Mouse (Mus musculus): ENCODE measurements around the gene Col23a1.
"Not testable (repeated sequence)": the region's sequence is repeated elsewhere in the genome, so short reads cannot be mapped to it uniquely, and the experiment has no call there.

Gene Col23a1

GRCm38 (mm10) chr11:51328387-51328942 is 38.7 kb downstream of the Col23a1 start:
- no peak for DNase-seq (ENCODE audit: low read depth, low spot score)

GRCm38 (mm10) chr11:51329837-51330714 is 40.4 kb downstream of the Col23a1 start:
- DNase-seq (ENCODE audit: low read depth, low spot score), result no peak

GRCm38 (mm10) chr11:51334017-51334416 is 44.3 kb downstream of the Col23a1 start:
- no peak for DNase-seq (ENCODE audit: low read depth, low spot score)

GRCm38 (mm10) chr11:51337585-51337984 is 47.9 kb downstream of the Col23a1 start:
- no peak for DNase-seq (ENCODE audit: low read depth, low spot score)

DNA sequence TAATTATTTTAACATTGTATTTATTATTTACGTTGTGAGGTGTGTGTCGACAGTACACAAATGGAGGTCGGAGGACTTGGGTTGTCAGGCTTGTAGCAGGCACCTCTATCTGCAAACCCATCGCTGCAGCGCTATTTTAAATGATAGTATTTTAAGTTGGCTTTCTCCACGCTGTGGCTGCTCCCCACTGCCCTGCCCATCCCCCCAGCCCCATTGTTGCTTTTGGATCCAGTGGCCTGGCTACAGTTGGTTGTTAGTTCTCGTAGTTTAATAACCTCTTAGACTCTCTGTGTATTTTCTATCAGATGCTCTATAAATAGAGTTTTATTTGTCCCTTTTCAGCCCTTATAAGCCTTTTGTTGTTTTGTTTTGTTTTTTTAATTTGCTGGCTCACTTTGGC is 48.7 kb downstream of the Col23a1 start:
- no peak for DNase-seq (ENCODE audit: low read depth, low spot score)

DNA sequence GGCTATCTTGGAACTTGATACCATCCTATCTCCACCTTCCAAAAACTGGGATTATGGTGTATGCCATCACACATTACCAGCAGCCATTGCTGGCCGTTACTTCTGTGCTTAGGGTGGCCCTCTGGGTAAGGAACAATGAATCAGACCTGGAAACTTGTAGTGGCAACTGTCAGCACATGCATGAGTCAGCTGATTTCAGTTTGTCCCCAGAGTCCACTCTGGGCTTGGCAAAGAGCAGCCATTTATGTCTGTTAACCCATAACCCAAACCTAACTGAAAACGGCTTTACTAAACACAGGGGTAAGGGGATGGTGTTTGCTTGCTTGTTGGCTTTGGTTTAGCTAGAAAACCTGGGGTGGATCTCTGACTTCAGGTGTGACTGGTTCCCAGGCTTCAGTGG is 51.4 kb downstream of the Col23a1 start:
- no peak for DNase-seq (ENCODE audit: low read depth, low spot score)

DNA sequence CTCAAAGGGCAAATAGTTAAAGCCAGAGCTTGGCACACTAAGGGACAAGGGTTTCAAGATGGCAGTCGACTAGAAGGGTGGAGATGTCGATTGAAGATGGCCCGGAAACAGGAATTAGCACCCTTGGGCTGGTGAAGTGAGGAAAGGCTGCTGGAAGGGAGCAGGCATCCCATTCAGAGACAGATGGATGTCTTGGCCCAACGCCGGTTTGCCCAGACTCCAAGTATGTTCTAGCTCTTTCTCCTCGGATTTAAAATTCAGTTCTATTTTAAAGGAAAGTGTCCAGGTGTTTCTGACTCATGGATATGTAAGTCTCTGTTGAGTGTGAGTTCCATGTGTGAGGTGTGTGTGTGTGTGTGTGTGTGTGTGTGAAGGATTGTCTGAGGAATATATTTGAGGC is 53.1 kb downstream of the Col23a1 start:
- no peak for DNase-seq (ENCODE audit: low read depth, low spot score)

- DNase-seq (ENCODE audit: low read depth, low spot score), result no peak
Observed at GRCm38 (mm10) chr11:51343312-51343711, 53.6 kb downstream of the Col23a1 start.

- no peak for DNase-seq (ENCODE audit: low read depth, low spot score)
Observed at GRCm38 (mm10) chr11:51343728-51344289, 54.1 kb downstream of the Col23a1 start.

- DNase-seq (ENCODE audit: low read depth, low spot score), result no peak
Observed at GRCm38 (mm10) chr11:51345481-51346465, 56.1 kb downstream of the Col23a1 start.

- DNase-seq (ENCODE audit: low read depth, low spot score), result no peak
Observed at GRCm38 (mm10) chr11:51347756-51348155, 58.0 kb downstream of the Col23a1 start.

GRCm38 (mm10) chr11:51349665-51350064 is 59.9 kb downstream of the Col23a1 start:
- no peak for DNase-seq (ENCODE audit: low read depth, low spot score)

DNA sequence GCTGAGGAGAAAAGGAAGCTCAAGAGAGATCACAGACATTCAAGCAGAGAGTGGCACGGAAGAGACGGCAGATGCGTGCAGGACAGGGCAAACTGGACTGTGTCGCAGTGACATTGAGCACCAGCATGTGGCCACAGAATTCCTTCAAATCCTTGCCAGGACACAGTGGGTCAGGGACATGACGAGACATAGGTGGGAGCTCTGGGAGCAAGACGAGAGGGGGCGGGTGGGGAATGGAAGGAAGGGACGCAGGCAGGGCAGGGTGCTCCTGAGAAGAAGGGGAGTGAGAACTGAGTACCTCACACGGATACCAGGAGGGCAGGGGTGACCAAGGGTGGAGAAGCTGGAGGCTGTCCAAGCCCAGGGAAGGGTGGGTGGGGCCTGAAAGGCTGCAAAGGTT is 61.4 kb downstream of the Col23a1 start:
- DNase-seq (ENCODE audit: low read depth, low spot score), result no peak

DNA sequence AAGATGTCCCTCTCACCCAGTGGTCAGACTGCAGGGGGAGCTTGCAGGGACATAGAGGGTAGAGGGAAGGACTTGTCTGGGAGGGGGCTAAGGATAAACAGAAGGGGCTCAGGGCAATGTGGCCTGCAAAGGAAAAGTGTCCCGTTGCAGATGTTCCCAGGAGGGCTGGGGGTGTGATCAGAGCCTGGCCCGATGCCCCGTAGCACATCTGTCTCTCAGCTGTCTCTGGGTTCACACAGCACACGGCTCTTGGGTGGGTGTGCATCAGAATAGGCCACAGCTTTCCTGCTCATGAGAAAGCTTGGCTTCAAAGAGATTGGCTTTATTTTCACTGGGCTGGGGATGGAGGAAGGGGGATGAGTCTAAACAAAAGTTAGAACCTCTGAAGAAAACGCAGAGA is 62.1 kb downstream of the Col23a1 start:
- no peak for DNase-seq (ENCODE audit: low read depth, low spot score)

DNA sequence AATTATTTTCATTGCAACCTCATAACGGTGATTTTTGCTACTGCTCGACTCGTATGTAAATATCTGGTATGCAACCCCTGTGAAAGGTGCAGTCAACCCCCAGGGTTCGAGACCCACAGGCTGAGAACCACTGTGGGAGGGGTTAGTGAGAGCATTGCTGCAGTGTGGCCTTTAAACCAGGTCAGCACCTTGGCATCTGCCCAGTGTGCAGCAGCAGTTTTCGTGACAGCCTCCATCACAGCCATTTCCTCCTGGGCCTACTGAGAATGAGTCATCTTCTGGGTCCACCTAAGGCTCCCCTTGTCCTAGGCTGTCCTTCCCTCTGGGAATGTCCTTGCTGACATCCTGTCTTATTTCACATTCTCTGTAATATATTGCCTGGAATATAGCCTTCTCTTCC is 64.0 kb downstream of the Col23a1 start:
- DNase-seq (ENCODE audit: low read depth, low spot score), result no peak

DNA sequence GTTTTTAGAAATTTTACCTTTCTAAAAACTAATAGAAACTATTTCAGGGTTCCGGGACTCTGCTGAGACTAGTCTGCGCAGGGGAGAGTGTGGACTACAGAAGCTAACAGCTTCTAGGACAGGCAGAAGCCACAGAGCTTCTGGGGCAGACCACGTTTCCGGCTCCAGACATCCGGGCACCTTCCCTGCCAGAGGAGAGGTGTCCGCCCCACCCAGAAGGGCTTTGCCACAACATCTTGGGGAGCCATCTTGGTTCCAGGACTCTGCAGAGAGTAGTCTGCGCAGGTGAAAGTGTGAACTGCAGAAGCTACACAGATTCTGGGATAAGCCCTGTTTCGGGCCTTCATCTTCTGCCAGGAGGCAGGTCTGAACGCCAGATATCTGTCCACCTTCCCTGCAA is 69.3 kb downstream of the Col23a1 start:
- DNase-seq (ENCODE audit: low read depth, low spot score), result not testable (repeated sequence)

DNA sequence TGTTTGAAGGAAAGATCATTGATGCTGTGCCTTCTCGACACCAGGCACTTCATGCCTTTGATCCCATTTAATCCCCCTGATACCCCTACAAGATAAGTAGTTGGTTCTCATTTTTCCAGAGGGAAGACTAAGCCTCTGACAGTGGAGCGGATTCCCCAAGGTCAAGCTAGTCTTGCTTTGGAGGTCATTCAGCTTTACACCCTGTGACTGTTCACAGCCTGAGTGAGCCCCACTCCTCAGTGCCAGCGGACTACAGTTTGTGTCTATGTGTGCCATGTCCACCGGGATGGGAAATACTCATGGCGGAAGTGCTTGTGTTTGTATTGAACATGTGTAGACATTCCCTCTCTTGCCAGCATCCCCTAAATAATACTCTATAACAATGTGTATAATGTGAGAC is 74.6 kb downstream of the Col23a1 start:
- DNase-seq (ENCODE audit: low read depth, low spot score), result no peak

DNA sequence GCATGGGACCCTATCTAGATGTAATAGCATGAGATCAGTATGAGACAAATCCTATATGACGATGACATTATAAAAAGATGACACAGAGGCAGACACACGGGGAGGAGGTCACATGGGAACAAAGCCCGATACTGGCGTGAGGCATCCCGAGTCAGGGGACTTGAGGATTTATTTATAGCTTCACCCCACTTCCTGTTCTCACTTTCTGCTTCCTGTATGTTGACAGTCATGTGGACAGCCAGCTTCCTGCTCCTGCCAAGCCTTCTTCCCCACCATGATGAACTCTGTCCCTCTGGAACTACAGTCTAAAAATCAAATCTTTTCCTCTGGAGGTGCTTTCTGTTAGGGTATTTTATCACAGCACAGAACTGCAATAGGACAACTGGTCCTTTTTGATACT is 77.6 kb downstream of the Col23a1 start:
- DNase-seq (ENCODE audit: low read depth, low spot score), result no peak

DNA sequence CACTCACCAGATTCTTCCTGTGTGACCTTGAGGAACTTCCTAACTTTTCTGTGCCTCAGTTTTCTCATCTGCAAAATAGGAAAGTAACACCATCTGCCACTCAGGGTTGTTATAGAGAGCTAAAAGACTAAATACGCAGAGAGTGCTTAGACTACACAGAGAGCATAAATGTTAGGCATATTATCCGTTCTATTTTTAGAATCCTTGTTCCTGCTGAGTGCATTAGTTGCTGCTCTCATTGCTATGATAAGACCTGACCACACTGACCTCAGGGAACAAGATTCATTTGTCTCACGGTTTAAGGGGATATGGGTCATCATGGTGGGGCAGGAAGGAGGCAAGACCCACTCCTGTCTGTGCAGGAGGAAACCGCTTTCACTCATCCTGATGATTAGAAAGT is 80.6 kb downstream of the Col23a1 start:
- DNase-seq (ENCODE audit: low read depth, low spot score), result no peak

- no peak for DNase-seq (ENCODE audit: low read depth, low spot score)
Observed at GRCm38 (mm10) chr11:51371321-51371720, 81.6 kb downstream of the Col23a1 start.

DNA sequence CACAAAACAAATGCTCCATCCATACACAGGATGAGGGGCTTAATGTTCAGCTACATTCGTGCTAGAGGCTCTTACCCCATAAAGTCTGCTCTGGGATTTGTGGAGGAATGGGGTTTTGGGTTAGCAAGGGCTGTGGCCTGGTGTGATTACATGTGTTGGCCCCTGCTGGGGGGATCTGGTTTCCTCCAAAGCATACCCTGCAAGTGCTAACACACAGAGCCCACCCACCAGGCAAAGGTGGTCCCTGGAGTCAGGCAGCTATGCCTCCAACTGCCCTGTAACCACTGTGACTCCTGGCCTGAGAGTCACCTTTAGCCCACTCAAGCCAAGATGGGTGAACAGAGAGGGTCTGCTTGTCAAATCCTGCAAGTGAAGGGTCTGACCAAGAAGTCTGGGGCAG is 82.2 kb downstream of the Col23a1 start:
- DNase-seq (ENCODE audit: low read depth, low spot score), result no peak

- no peak for DNase-seq (ENCODE audit: low read depth, low spot score)
Observed at GRCm38 (mm10) chr11:51377199-51377598, 87.5 kb downstream of the Col23a1 start.

All from embryo, embryonic 11.5 days (tissue).